Mouse (Mus musculus): ENCODE measurements around the gene Peli2.

DNA sequence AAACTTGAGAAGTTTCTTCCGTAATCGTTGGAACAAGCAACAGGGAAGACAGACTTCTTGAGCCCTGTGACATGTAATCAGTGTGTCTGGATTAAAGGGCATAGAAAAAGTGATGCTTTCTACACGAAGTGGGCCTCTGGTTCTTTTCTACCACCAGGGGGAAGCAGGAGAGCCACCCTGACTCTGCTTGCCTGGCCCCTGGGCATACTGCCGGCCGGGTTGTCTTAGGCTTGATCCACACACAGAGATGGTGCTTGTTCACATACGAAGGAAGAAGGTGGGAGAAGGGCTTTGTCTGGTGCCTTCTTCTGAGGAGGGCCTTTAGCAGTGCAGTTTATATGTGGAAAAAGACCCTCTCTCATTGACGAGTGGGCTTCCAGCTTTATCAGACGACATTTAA, 17.5 kb downstream of the Peli2 start:
- TF ChIP-seq CTCF (IDR thresholded peaks at IDR 0.05) (peak; percentile 75), EP300 (IDR thresholded peaks at IDR 0.05; ENCODE audit: insufficient read depth, low read depth, low read length) (0 out of 2 replicates have a peak, but pooled peaks have one; percentile 33), POLR2A (IDR thresholded peaks at IDR 0.05; ENCODE audit: insufficient read depth, low read depth, low read length) (no peak)

Data from heart, adult 2 months (tissue).